22 mouse cellular contexts compared by ENCODE assay signal in the genomic region with DNA sequence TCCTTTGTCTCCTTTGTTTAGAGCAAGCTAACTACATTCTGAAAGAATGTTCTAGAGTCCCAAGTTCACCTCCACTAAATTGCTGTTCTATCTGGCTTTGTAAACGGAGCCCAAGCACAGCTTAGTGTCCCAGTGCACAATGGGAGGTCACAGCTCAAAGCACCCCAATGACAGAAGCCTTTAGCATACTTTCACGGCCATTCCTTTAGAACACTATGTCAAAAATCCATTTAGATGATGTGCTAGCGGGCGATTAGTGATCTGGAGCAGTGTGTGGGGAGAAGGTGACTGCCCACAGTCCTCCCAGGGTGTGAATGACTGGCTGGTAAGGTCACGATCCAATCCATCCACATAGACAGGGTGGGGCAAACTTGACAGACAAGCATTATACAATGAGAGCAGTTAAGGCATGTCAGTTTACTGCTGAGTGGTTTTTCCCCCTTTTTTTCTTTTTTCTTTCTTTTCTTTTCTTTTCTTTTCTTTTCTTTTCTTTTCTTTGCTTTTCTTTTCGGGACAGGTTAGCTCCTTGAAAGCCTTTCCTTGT.
"Had no signal": no experiment of that assay in that cellular context is flagged by ENCODE, and none has a peak within 500 bp of the region (broad histone marks: within the 10 kb centered on the region; RNA-seq: fewer than 3 reads in every experiment).

No protein-coding gene starts in this region.

- H3K4me2 ChIP-seq: limb, embryonic 13.5 days; liver, embryonic 12.5 days; liver, embryonic 15.5 days; lung, embryonic 15.5 days; midbrain, embryonic 13.5 days; neural tube, embryonic 13.5 days; stomach, embryonic 15.5 days had no signal

- ATAC-seq: liver, embryonic 12.5 days; midbrain, embryonic 13.5 days; midbrain, embryonic 16.5 days had no signal

- DNase-seq: kidney, postnatal 10 days; kidney, postnatal 4 days; left cerebral cortex, postnatal 4 days; liver; lung, adult 18-20 months; lung, postnatal 10 days; lung, postnatal 36 days; retina, postnatal 1 day; right cerebral cortex, postnatal 25 days; spleen, adult 18-20 months; thymus, postnatal 25 days had no signal

- H3K36me3 ChIP-seq: limb, embryonic 13.5 days; liver, embryonic 12.5 days; liver, embryonic 15.5 days; lung, embryonic 15.5 days; midbrain, embryonic 10.5 days; midbrain, embryonic 13.5 days; neural tube, embryonic 13.5 days; stomach, embryonic 15.5 days had no signal

- H3K4me3 ChIP-seq: limb, embryonic 13.5 days; liver, embryonic 12.5 days; liver, embryonic 15.5 days; lung, embryonic 15.5 days; megakaryocyte, embryonic 14.5 days; midbrain, embryonic 10.5 days; midbrain, embryonic 13.5 days; myocyte; neural tube, embryonic 13.5 days; stomach, embryonic 15.5 days had no signal

- H3K27ac ChIP-seq: limb, embryonic 13.5 days; liver, embryonic 12.5 days; liver, embryonic 15.5 days; lung, embryonic 15.5 days; midbrain, embryonic 10.5 days; midbrain, embryonic 13.5 days; neural tube, embryonic 13.5 days; stomach, embryonic 15.5 days had no signal

- H3K9me3 ChIP-seq: limb, embryonic 13.5 days; liver, embryonic 12.5 days; liver, embryonic 15.5 days; lung, embryonic 15.5 days; megakaryocyte, embryonic 14.5 days; midbrain, embryonic 10.5 days; midbrain, embryonic 13.5 days; neural tube, embryonic 13.5 days; stomach, embryonic 15.5 days had no signal

- H3K27me3 ChIP-seq: limb, embryonic 13.5 days; liver, embryonic 12.5 days; liver, embryonic 15.5 days; lung, embryonic 15.5 days; megakaryocyte, embryonic 14.5 days; midbrain, embryonic 13.5 days; neural tube, embryonic 13.5 days; stomach, embryonic 15.5 days had no signal

- H3K9ac ChIP-seq: limb, embryonic 13.5 days; liver, embryonic 12.5 days; liver, embryonic 15.5 days; lung, embryonic 15.5 days; midbrain, embryonic 13.5 days; neural tube, embryonic 13.5 days; stomach, embryonic 15.5 days had no signal

- H3K4me1 ChIP-seq: limb, embryonic 13.5 days; liver, embryonic 12.5 days; liver, embryonic 15.5 days; lung, embryonic 15.5 days; megakaryocyte, embryonic 14.5 days; stomach, embryonic 15.5 days had no signal
